Mouse (Mus musculus): ENCODE data around the gene Dtx4. TPM values are rescaled to one million over a fixed set of nuclear protein-coding genes. Genes with fewer than 3 reads are reported as not detected.

Gene Dtx4
- polyA plus RNA-seq, 1 experiment from 2014 or later, result 1.8 TPM

DNA sequence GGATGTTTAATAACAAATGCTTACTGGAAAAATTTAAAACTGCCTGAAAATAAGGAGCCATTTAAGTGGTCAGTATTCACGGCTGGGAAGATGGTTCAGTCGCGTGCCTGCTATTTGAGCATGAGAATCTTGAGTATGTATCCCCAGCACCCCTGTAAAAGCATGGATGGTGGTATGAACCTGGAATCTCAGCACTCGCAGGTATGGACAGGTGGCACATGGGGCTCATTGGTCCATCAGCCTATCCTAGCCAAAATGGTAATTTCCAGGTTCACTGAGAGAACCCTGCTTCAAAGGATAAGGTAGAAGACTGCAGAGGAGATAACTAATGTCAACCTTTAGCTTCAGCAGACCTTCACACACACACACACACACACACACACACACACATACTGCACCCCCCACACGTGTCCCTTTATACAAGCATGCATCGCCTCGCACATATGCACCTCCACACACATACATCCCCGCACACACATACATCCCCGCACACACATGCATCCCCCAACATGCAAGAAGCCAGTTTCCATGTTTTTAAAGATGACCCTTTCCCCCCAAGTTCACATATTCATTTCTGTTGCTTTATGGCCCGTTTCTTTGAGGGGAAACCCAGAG lies 35.6 kb downstream of the Dtx4 start:
- H3K27ac ChIP-seq (replicated peaks in 1 of 2; ENCODE audit: control insufficient read depth in 1 of 2, insufficient read depth in 1 of 2, low read depth in 2 of 2, low read length in 2 of 2), result no peak overlapping the region
- H3K36me3 ChIP-seq (ENCODE audit: control insufficient read depth, insufficient read depth, low read length), result no peaks in the 10 kb centered on the region
- H3K4me3 ChIP-seq (ENCODE audit: control insufficient read depth in 1 of 2, insufficient read depth in 1 of 2, low read depth in 1 of 2, low read length in 2 of 2), result no peak overlapping the region
- no peak overlapping the region for H3K9ac ChIP-seq (ENCODE audit: low read length)
- no peaks in the 10 kb centered on the region for H3K27me3 ChIP-seq (ENCODE audit: control insufficient read depth, insufficient read depth, low read length)
- no peak overlapping the region for H3K4me2 ChIP-seq (ENCODE audit: low read length)
- 89% methylated on average over 10 of the region's 10 CpGs for WGBS
- ATAC-seq (ENCODE audit: insufficient number of reproducible peaks, insufficient read depth, low FRiP score, low read depth), result no peak
- H3K4me1 ChIP-seq (ENCODE audit: control insufficient read depth in 2 of 2, insufficient read depth in 2 of 2, low read length in 2 of 2), result peaks cover 6 to 11% of the 10 kb centered on the region in 2 experiments; a peak in 3 of 4 replicates
- H3K9me3 ChIP-seq (ENCODE audit: control insufficient read depth, low read length), result no peaks in the 10 kb centered on the region

DNA sequence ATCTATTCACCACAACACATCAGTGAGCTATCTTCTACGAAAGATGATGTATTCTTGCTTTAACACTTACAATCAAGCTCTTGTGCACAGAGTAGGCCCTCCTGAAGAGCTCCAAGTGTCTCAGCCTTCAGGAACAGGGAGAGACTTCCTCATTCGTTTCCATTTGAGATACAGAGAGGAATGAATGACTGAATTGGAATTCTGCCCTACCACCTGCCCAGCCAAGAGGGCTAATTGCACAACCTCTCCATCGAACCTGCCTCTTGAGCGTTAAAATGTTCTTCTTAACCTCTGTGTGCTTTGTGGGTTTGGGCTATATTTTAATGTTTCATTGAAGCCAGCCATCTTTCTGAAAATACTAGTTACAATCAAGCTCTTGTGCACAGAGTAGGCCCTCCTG lies 36.6 kb downstream of the Dtx4 start:
- Histone ChIP-seq H3K27ac (replicated peaks in 1 of 2; ENCODE audit: control insufficient read depth in 1 of 2, insufficient read depth in 1 of 2, low read depth in 2 of 2, low read length in 2 of 2) (no peak overlapping the region), H3K4me2 (ENCODE audit: low read length) (no peak overlapping the region), H3K9me3 (ENCODE audit: control insufficient read depth, low read length) (no peaks in the 10 kb centered on the region), H3K9ac (ENCODE audit: low read length) (no peak overlapping the region), H3K4me1 (ENCODE audit: control insufficient read depth in 2 of 2, insufficient read depth in 2 of 2, low read length in 2 of 2) (peaks cover 6 to 11% of the 10 kb centered on the region in 2 experiments; a peak in 3 of 4 replicates), H3K4me3 (ENCODE audit: control insufficient read depth in 1 of 2, insufficient read depth in 1 of 2, low read depth in 1 of 2, low read length in 2 of 2) (no peak overlapping the region), H3K36me3 (ENCODE audit: control insufficient read depth, insufficient read depth, low read length) (no peaks in the 10 kb centered on the region), H3K27me3 (ENCODE audit: control insufficient read depth, insufficient read depth, low read length) (no peaks in the 10 kb centered on the region)
- ATAC-seq (ENCODE audit: insufficient number of reproducible peaks, insufficient read depth, low FRiP score, low read depth), result no peak
- 71% methylated on average over 4 of the region's 4 CpGs for WGBS

GRCm38 (mm10) chr19:12464127-12464526 lies 37.1 kb downstream of the Dtx4 start:
- H3K27me3 ChIP-seq (ENCODE audit: control insufficient read depth, insufficient read depth, low read length), result no peaks in the 10 kb centered on the region
- no peak overlapping the region for H3K4me2 ChIP-seq (ENCODE audit: low read length)
- no peak overlapping the region for H3K27ac ChIP-seq (replicated peaks in 1 of 2; ENCODE audit: control insufficient read depth in 1 of 2, insufficient read depth in 1 of 2, low read depth in 2 of 2, low read length in 2 of 2)
- no peak for ATAC-seq (ENCODE audit: insufficient number of reproducible peaks, insufficient read depth, low FRiP score, low read depth)
- peaks cover 6 to 11% of the 10 kb centered on the region in 2 experiments; a peak in 3 of 4 replicates for H3K4me1 ChIP-seq (ENCODE audit: control insufficient read depth in 2 of 2, insufficient read depth in 2 of 2, low read length in 2 of 2)
- H3K9me3 ChIP-seq (ENCODE audit: control insufficient read depth, low read length), result no peaks in the 10 kb centered on the region
- H3K4me3 ChIP-seq (ENCODE audit: control insufficient read depth in 1 of 2, insufficient read depth in 1 of 2, low read depth in 1 of 2, low read length in 2 of 2), result no peak overlapping the region
- no peak overlapping the region for H3K9ac ChIP-seq (ENCODE audit: low read length)
- WGBS, result 70% methylated on average over 5 of the region's 5 CpGs
- no peaks in the 10 kb centered on the region for H3K36me3 ChIP-seq (ENCODE audit: control insufficient read depth, insufficient read depth, low read length)

GRCm38 (mm10) chr19:12463722-12464035 lies 37.6 kb downstream of the Dtx4 start:
- ATAC-seq (ENCODE audit: insufficient number of reproducible peaks, insufficient read depth, low FRiP score, low read depth), result no peak
- Histone ChIP-seq H3K27ac (replicated peaks in 1 of 2; ENCODE audit: control insufficient read depth in 1 of 2, insufficient read depth in 1 of 2, low read depth in 2 of 2, low read length in 2 of 2) (no peak overlapping the region), H3K36me3 (ENCODE audit: control insufficient read depth, insufficient read depth, low read length) (no peaks in the 10 kb centered on the region), H3K4me1 (ENCODE audit: control insufficient read depth in 2 of 2, insufficient read depth in 2 of 2, low read length in 2 of 2) (peaks cover 6 to 11% of the 10 kb centered on the region in 2 experiments; a peak in 3 of 4 replicates), H3K9ac (ENCODE audit: low read length) (no peak overlapping the region), H3K4me2 (ENCODE audit: low read length) (no peak overlapping the region), H3K9me3 (ENCODE audit: control insufficient read depth, low read length) (no peaks in the 10 kb centered on the region), H3K4me3 (ENCODE audit: control insufficient read depth in 1 of 2, insufficient read depth in 1 of 2, low read depth in 1 of 2, low read length in 2 of 2) (no peak overlapping the region), H3K27me3 (ENCODE audit: control insufficient read depth, insufficient read depth, low read length) (no peaks in the 10 kb centered on the region)
- 0% methylated on average over 1 of the region's 1 CpGs for WGBS

DNA sequence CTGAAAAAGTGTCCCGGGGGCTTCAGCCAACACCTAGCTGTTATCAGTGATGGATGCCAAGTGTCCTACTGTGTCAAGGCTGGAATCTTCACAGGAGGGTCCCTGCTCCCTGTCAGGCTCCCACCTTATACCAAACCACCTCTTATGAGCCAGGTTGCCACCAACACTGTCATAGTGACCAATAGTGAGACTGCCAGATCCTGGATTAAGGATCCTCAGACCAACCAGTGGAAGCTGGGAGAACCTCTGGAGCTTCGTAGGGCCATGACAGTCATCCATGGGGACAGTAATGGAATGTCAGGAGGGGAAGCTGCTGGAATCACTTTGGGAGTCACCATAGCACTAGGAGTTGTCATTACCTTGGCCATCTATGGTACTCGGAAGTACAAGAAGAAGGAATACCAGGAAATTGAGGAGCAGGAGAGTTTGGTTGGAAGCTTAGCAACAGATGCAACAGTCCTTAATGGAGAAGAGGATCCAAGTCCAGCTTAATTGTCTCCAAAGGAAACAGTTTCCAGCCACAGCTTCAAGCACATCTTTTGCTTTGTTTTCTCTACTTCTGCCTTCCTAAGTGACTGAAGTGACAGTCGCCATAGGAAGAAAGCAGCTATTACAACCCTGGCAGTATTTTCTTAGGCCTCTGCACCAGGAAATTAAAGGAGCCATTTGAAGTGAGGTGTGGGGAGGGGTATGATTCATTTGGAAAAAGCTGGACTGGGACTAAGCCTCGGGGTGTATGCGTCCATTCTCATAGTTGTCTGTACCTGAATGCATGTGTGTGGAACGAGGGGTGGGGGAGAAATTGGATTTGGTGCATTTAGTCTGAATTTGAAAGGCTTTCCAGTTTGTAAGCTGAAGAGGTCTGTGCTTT lies 38.2 kb downstream of the Dtx4 start:
- Histone ChIP-seq H3K9ac (ENCODE audit: low read length) (no peak overlapping the region), H3K27ac (replicated peaks in 1 of 2; ENCODE audit: control insufficient read depth in 1 of 2, insufficient read depth in 1 of 2, low read depth in 2 of 2, low read length in 2 of 2) (no peak overlapping the region), H3K36me3 (ENCODE audit: control insufficient read depth, insufficient read depth, low read length) (no peaks in the 10 kb centered on the region), H3K4me2 (ENCODE audit: low read length) (no peak overlapping the region), H3K9me3 (ENCODE audit: control insufficient read depth, low read length) (no peaks in the 10 kb centered on the region), H3K4me1 (ENCODE audit: control insufficient read depth in 2 of 2, insufficient read depth in 2 of 2, low read length in 2 of 2) (peaks cover 6 to 11% of the 10 kb centered on the region in 2 experiments; a peak in 3 of 4 replicates), H3K4me3 (ENCODE audit: control insufficient read depth in 1 of 2, insufficient read depth in 1 of 2, low read depth in 1 of 2, low read length in 2 of 2) (no peak overlapping the region), H3K27me3 (ENCODE audit: control insufficient read depth, insufficient read depth, low read length) (no peaks in the 10 kb centered on the region)
- no peak for ATAC-seq (ENCODE audit: insufficient number of reproducible peaks, insufficient read depth, low FRiP score, low read depth)
- WGBS, result 58% methylated on average over 7 of the region's 7 CpGs

DNA sequence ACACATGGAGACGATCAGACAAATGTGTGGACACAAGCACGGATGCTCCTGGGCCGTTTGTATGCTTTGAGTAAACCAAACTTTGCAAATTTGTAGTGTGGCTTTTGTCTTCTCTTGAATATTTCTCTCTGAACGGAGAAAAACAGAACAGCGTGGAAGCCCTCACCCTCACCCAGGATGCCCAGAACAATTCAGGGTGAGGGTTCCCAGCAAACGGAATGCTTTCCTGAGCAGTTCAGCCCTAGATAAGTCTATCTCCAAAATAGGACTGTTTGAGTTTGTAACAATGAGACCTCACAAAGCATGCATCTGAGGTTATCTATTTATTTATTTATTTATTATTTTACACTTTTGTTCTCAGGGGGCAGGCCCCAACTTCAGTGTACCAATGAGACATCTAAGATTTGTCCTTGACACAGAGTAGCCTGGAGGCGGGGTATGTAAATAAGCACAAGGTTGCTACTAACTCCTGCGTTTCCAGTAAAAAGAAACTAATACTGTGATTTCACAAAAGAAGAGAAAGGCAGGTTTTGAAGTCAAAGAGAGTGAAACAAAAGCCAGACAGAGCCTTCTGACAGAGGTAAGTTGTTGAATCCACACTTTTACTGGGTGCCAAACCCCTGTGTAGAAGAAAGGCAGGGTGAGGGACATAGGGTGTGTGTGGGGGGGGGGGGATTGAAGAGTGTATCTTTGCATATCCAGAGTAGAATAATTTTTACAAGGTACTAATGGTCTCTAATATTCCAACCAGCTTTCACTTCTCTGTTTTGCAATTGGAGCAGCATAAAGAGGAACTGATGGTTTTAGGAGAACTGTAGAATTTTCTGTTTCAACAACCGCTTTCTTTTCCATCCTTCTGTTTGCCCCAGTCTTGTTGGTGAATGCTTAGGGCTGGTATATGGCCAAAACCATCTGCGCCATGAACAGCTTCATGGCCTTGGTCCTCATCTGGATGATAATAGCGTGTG lies 40.7 kb downstream of the Dtx4 start, which contains the start of gene Mpeg1:
Mpeg1 (plus strand) TSS at position 498 of the 968 bp plus-strand sequence.
- Histone ChIP-seq H3K27ac (replicated peaks in 1 of 2; ENCODE audit: control insufficient read depth in 1 of 2, insufficient read depth in 1 of 2, low read depth in 2 of 2, low read length in 2 of 2) (no peak within 1 kb of the TSS), H3K4me1 (ENCODE audit: control insufficient read depth in 2 of 2, insufficient read depth in 2 of 2, low read length in 2 of 2) (peaks cover 6 to 11% of the 10 kb centered on the region in 2 experiments; a peak in 3 of 4 replicates), H3K4me2 (ENCODE audit: low read length) (no peak within 1 kb of the TSS), H3K36me3 (ENCODE audit: control insufficient read depth, insufficient read depth, low read length) (no peaks in the 10 kb centered on the region), H3K9ac (ENCODE audit: low read length) (no peak within 1 kb of the TSS), H3K9me3 (ENCODE audit: control insufficient read depth, low read length) (no peaks in the 10 kb centered on the region), H3K27me3 (ENCODE audit: control insufficient read depth, insufficient read depth, low read length) (no peaks in the 10 kb centered on the region), H3K4me3 (ENCODE audit: control insufficient read depth in 1 of 2, insufficient read depth in 1 of 2, low read depth in 1 of 2, low read length in 2 of 2) (no peak within 1 kb of the TSS)
- WGBS, result 79% methylated on average over 11 of the region's 11 CpGs
- ATAC-seq (ENCODE audit: insufficient number of reproducible peaks, insufficient read depth, low FRiP score, low read depth), result no peak

DNA sequence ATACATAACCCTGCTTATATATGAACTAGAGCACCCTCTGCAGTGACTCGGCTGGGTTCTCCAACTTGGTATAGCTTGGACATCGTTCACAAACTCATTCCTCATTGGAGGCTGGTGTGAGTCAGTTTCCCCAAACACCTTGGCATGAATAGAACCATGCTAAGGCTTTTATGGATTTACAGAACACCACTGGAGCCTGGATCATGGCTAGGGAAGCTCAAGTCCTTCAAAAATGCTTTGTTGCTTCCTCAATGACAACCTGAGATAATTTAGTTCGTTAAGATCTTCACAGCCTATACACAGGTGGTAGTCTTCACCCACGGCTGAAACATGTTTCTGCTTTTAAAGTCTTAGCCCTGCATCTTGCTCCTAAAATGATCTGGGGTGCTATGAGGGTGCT lies 41.7 kb downstream of the Dtx4 start:
- ATAC-seq (ENCODE audit: insufficient number of reproducible peaks, insufficient read depth, low FRiP score, low read depth), result no peak
- H3K27ac ChIP-seq (replicated peaks in 1 of 2; ENCODE audit: control insufficient read depth in 1 of 2, insufficient read depth in 1 of 2, low read depth in 2 of 2, low read length in 2 of 2), result no peak overlapping the region
- H3K36me3 ChIP-seq (ENCODE audit: control insufficient read depth, insufficient read depth, low read length), result no peaks in the 10 kb centered on the region
- WGBS, result 70% methylated on average over 4 of the region's 4 CpGs
- H3K9ac ChIP-seq (ENCODE audit: low read length), result no peak overlapping the region
- H3K4me2 ChIP-seq (ENCODE audit: low read length), result no peak overlapping the region
- H3K4me1 ChIP-seq (ENCODE audit: control insufficient read depth in 2 of 2, insufficient read depth in 2 of 2, low read length in 2 of 2), result peaks cover 6 to 11% of the 10 kb centered on the region in 2 experiments; a peak in 3 of 4 replicates
- no peaks in the 10 kb centered on the region for H3K27me3 ChIP-seq (ENCODE audit: control insufficient read depth, insufficient read depth, low read length)
- H3K4me3 ChIP-seq (ENCODE audit: control insufficient read depth in 1 of 2, insufficient read depth in 1 of 2, low read depth in 1 of 2, low read length in 2 of 2), result no peak overlapping the region
- no peaks in the 10 kb centered on the region for H3K9me3 ChIP-seq (ENCODE audit: control insufficient read depth, low read length)
